Mouse (Mus musculus) embryonic facial prominence, embryonic 10.5 days (tissue): Measurements from ENCODE around the gene Rgs7. TPM values are rescaled to one million over a fixed set of nuclear protein-coding genes. Genes with fewer than 3 reads are reported as not detected.
A peak's percentile ranks its signal among the peaks of the same experiment; 100 is the strongest.

Experiments
- DNase-seq: peaks from one replicate; pipeline ENCODE4 v3.0.0-alpha.2; 2017; ENCODE audit warnings: low spot score
- H3K27ac ChIP-seq: fragments of 300-500 bp; sonication (generic); replicated peaks from 2 replicates; pipeline ENCODE4 v1.5.1; 2016; ENCODE audit warnings: mild to moderate bottlenecking
- H3K27me3 ChIP-seq: fragments of 300-500 bp; sonication (generic); replicated peaks from 2 replicates; pipeline ENCODE4 v1.6.1; 2016; ENCODE audit warnings: low read depth, mild to moderate bottlenecking; ENCODE audit not compliant: poor library complexity, severe bottlenecking
- H3K36me3 ChIP-seq: fragments of 300-500 bp; sonication (generic); replicated peaks from 2 replicates; pipeline ENCODE4 v1.6.1; 2016; ENCODE audit warnings: mild to moderate bottlenecking, moderate library complexity
- H3K4me1 ChIP-seq: fragments of 300-500 bp; sonication (generic); 2 replicates; pipeline ENCODE4 v1.6.1; 2016
- H3K4me3 ChIP-seq: fragments of 300-500 bp; sonication (generic); 2 replicates; pipeline ENCODE4 v1.5.1; 2016; ENCODE audit warnings: mild to moderate bottlenecking, moderate library complexity
- H3K9me3 ChIP-seq: fragments of 300-500 bp; sonication (generic); 2 replicates; pipeline ENCODE4 v1.6.1; 2016; ENCODE audit warnings: mild to moderate bottlenecking
- WGBS: fragments of 180-500 bp; shearing (Covaris S2); methylation state at CpG from one replicate; pipeline ENCODE4 v1.1.7; 2016; 5-methylcytosine and 5-hydroxymethylcytosine counted together
- polyA plus RNA-seq: library from polyadenylated mRNA; unstranded; fragments of >200 nt; fragmentation: Nextera tagmentation; extraction: Ambion mirVana; gene quantifications from 2 replicates; pipeline ENCODE4 v1.2.1, GENCODE M21; 2016

The Rgs7 gene
- polyA plus RNA-seq, 1 experiment from 2014 or later = 0.96 TPM

DNA sequence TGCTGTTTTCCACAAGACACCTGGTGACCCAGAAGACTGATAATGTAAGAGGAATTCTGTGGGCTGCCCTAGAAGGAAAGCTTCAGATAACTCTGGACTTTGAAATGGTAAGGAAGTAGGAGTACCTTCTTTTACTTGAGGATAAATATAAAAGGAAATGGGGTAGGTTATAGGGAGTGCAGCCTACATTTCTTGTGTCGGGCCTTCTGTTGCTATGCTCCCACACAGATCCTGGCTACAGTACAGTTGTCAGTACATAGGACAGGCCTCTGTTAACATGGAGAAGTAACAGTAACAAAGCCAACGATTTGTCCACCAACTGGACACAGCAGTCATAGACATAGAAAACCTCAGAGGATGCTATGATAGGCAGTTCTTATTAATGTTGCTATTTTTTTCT is 307.1 kb downstream of the Rgs7 start:
- H3K4me3 ChIP-seq = no peak overlapping the region
- H3K9me3 ChIP-seq = no peaks in the 10 kb centered on the region
- WGBS = 86% methylated on average over 2 of the region's 2 CpGs
- no peaks in the 10 kb centered on the region for H3K27me3 ChIP-seq
- no peaks in the 10 kb centered on the region for H3K4me1 ChIP-seq
- DNase-seq = no peak
- no peaks in the 10 kb centered on the region for H3K36me3 ChIP-seq
- no peak overlapping the region for H3K27ac ChIP-seq

DNA sequence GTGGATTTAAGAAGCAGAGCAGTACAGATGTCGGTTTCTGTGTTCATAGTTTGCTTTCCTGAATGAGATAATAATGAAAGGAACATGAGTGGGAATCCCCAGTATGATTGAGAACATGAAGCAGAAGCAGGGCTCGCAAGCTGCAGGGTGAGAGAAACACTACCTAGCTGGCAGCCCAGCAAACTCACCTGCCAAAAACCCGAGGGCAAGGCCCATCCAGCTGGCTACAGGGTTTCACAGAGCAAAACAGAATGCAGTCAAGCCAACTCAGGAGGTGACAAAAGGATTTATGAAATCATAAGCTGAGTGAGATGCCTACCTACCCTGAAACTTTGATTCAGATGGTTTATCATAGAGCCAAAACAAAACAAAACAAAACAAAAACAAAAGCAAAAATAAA is 307.6 kb downstream of the Rgs7 start:
- no peak for DNase-seq
- H3K27me3 ChIP-seq = no peaks in the 10 kb centered on the region
- no peak overlapping the region for H3K4me3 ChIP-seq
- no peak overlapping the region for H3K27ac ChIP-seq
- no peaks in the 10 kb centered on the region for H3K36me3 ChIP-seq
- no peaks in the 10 kb centered on the region for H3K9me3 ChIP-seq
- H3K4me1 ChIP-seq = no peaks in the 10 kb centered on the region
- WGBS = 80% methylated on average over 3 of the region's 3 CpGs

DNA sequence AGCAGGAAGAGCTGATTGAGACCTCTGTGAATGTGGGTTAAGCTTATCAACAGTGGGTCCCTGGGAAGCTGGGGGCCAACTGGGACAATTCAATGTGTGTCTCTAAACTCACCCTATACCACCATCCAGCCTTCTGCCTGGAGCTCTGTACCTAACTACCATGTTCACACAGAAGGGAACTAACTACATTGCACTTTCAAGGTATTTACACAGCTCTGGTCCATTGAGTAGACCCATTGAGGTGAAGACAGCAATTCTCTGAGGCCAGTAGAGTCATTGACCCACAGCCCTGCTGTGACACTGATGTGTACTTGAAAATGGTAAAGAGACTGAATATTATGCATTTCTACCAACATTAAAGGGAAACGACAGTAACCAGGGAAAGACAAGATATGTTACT is 313.6 kb downstream of the Rgs7 start:
- Histone ChIP-seq H3K27me3 (no peaks in the 10 kb centered on the region), H3K4me1 (no peaks in the 10 kb centered on the region), H3K36me3 (no peaks in the 10 kb centered on the region), H3K27ac (no peak overlapping the region), H3K9me3 (no peaks in the 10 kb centered on the region), H3K4me3 (no peak overlapping the region)
- 93% methylated on average over 1 of the region's 1 CpGs for WGBS
- DNase-seq = no peak

DNA sequence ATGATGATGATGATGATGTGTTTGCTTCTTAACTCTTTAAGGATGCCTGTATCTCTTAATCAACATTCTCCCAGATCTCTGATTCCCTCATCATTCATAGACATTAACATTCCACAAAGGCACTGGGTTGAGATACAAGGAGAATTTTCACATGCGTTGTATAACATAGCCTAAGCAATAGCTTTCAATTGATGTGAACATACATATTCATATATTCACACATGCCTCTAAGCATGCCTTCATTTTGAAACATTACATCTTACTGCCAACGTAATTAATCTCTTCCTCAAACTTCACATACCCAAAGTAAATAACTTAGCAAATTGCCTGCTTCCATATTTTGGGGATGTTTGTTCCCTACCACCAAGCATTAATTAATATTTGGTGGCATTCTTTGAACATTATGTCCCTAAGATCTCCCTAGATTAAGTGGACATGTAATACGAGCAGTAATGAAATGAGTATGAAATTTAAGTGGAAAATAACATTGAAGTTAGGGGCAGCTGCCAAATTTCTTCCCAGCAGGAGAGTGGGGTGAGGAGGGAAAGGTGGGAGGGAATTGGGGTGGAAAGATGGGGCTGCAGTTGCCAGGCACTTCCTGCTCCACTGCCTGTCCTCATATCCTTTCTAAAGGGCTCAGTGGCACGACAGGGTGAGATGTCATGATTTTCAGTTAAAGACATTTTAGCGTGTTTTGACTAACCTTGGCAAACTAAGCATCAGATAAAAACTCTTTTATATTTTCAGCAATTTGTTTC is 317.2 kb downstream of the Rgs7 start:
- Histone ChIP-seq H3K27ac (no peak overlapping the region), H3K4me3 (no peak overlapping the region), H3K9me3 (no peaks in the 10 kb centered on the region), H3K36me3 (no peaks in the 10 kb centered on the region), H3K27me3 (no peaks in the 10 kb centered on the region), H3K4me1 (no peaks in the 10 kb centered on the region)
- DNase-seq = no peak
- 79% methylated on average over 5 of the region's 5 CpGs for WGBS

DNA sequence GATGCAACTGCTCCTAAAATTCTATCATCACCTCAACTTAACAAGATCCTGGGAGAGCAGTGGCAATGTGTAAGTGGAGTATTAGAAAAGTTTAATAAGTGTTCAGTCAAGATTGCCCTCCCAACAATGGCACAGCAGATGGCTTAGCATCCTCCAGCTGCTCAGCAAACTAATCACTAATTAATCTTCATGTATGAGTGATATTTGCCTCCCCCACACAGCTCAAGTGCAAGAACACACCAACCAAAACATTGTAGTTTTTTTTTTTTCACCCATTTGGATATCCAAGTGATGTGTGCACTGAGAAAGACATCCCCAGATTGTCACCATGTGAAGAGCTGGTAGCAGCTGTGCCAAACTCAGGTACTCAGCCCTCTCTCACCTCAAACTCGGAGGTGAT is 336.8 kb downstream of the Rgs7 start:
- H3K36me3 ChIP-seq = no peaks in the 10 kb centered on the region
- no peak overlapping the region for H3K4me3 ChIP-seq
- H3K27me3 ChIP-seq = no peaks in the 10 kb centered on the region
- H3K4me1 ChIP-seq = no peaks in the 10 kb centered on the region
- 88% methylated on average over 1 of the region's 1 CpGs for WGBS
- no peak for DNase-seq
- no peak overlapping the region for H3K27ac ChIP-seq
- H3K9me3 ChIP-seq = no peaks in the 10 kb centered on the region

DNA sequence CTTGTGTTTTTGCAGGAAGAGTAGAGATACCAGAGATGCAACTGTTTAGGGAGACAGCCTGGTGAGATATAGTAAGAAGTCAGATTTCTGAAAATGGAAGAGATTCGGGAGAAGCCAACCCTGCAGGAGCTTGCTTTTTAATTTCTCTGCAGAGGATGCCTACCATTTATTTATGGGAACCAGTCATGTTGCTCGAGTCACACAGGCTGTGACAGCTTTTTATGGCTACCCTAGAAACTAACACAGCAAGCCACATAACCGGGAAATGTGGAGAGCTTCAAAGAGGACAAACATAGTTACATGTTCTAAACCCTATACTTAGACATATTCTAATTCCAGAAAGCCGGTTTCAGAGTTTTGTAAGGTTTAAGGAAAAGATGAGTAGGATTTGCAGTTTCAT is 349.2 kb downstream of the Rgs7 start:
- Histone ChIP-seq H3K27ac (no peak overlapping the region), H3K4me3 (no peak overlapping the region), H3K4me1 (no peaks in the 10 kb centered on the region), H3K9me3 (no peaks in the 10 kb centered on the region), H3K36me3 (no peaks in the 10 kb centered on the region), H3K27me3 (no peaks in the 10 kb centered on the region)
- DNase-seq = no peak
- WGBS = 88% methylated on average over 4 of the region's 4 CpGs

DNA sequence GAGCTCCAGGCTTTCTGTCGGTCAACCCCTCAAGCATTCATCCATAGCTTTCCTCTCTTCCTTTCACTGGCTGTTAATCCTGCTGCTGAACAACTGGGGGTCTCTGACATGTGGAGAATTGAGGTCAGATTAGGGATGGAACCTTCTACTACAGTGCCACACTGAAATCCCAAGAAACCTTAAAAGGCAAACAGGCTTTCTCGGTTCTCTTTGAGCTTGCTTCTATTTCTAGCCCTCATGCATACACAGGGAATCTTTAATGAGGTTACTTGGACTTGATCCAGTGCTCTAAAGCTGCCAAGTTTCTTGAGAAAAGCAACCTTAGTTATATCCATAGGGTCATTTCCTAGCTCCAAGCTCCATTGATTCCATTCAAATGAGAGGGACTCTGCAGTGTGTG is 363.8 kb downstream of the Rgs7 start:
- no peak for DNase-seq
- H3K9me3 ChIP-seq = no peaks in the 10 kb centered on the region
- H3K27ac ChIP-seq = no peak overlapping the region
- 62% methylated on average over 2 of the region's 2 CpGs for WGBS
- no peaks in the 10 kb centered on the region for H3K4me1 ChIP-seq
- no peaks in the 10 kb centered on the region for H3K36me3 ChIP-seq
- H3K4me3 ChIP-seq = no peak overlapping the region
- H3K27me3 ChIP-seq = no peaks in the 10 kb centered on the region

DNA sequence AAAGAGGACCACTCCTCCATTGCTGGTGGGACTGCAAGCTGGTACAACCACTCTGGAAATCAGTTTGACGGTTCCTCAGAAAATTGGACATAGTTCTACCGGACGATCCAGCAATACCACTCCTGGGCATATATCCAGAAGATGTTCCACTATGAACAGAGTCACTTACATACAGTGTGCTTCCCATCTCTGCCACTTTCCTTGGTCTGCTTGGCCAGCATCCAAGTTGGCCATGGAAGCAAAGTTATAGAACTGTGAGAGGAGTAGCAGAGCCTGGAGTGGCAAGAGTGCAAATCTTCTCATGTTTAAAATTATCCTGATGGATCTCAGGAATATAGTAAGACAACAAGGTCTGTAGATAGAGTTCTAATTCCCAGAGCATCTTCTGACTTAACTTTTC is 367.9 kb downstream of the Rgs7 start:
- Histone ChIP-seq H3K9me3 (no peaks in the 10 kb centered on the region), H3K4me1 (no peaks in the 10 kb centered on the region), H3K4me3 (no peak overlapping the region), H3K27ac (no peak overlapping the region), H3K36me3 (no peaks in the 10 kb centered on the region), H3K27me3 (no peaks in the 10 kb centered on the region)
- no peak for DNase-seq
- 94% methylated on average over 3 of the region's 3 CpGs for WGBS

DNA sequence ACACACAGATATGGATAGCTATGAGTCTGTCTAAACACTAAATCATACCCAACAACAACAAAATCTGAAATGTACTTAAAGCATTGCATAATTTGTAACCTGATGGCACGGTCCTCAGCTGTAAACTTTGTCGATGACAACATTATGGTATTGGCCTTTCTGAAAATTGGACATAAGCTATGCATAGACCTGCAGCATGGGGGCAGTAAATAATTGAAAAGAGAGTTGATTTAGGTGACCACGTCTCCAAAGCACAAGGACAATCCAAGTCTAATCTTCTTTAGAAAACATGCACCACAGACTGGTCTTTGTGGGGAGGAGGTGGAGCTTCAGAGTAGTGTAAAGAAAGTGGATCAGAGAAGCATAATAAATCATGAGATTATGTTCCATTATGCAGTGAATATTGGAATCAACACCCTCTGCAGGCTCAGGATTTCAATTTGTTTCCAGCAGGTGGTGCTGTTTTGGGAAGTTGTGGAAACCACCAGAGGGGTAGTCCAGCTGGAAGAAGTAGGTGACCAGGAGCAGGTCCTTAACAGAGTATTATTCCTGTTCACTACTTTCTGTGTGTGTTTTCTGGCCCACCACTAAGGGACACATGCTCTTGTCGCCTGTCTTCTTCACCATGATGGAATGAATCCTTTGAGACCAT is 373.3 kb downstream of the Rgs7 start:
- 75% methylated on average over 4 of the region's 4 CpGs for WGBS
- Histone ChIP-seq H3K27ac (no peak overlapping the region), H3K4me1 (no peaks in the 10 kb centered on the region), H3K9me3 (no peaks in the 10 kb centered on the region), H3K36me3 (no peaks in the 10 kb centered on the region), H3K27me3 (no peaks in the 10 kb centered on the region), H3K4me3 (no peak overlapping the region)
- peak; percentile 11 for DNase-seq

DNA sequence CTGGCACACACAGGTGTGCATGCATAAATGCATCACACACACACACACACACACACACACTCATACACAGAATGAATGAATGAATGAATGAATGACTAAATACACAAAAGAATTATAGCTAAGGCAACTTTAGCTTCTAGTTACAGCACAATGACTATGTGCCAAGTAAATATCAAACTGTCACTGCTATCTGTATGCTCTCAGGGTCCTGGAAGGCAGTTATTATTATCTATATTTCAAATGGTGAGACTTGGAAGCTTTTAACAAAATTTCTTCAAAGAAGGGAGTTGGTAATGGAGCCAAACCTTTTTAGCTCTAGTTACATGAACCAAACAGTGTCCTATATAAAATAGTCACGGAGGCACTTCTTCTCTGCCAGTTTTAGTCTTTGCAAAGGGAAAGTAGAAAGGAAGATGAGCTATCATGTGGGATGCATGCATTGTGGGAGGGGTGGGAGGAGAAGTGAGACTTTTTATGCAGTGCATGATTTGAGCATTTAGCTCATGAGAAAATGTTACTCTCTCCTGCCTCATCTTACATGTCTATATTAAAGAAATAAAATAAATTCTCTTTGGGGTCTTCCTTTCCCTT is 383.9 kb downstream of the Rgs7 start:
- no peaks in the 10 kb centered on the region for H3K36me3 ChIP-seq
- WGBS = 95% methylated on average over 1 of the region's 1 CpGs
- no peak overlapping the region for H3K4me3 ChIP-seq
- no peaks in the 10 kb centered on the region for H3K4me1 ChIP-seq
- no peak for DNase-seq
- no peak overlapping the region for H3K27ac ChIP-seq
- H3K9me3 ChIP-seq = no peaks in the 10 kb centered on the region
- no peaks in the 10 kb centered on the region for H3K27me3 ChIP-seq

DNA sequence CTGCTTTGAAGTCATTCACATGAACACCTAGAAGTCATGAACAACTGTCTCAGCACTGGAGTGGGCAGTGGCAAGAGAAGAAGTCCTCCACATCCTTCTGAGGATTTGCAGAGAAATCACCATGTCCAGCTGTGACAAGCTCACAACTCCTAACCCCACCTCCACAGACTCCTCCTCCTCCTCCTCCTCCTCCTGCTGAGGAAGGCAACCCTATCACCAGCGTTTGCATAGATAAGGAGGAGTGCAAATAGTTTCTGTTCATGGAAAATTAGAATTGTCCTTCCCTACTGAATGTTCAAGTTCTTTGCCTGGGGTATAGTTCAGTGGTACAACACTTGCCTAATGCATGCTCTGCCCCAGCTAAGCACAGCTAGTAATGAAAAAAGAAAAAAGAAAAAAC is 386.0 kb downstream of the Rgs7 start:
- Histone ChIP-seq H3K4me3 (no peak overlapping the region), H3K9me3 (no peaks in the 10 kb centered on the region), H3K4me1 (no peaks in the 10 kb centered on the region), H3K27ac (no peak overlapping the region), H3K36me3 (no peaks in the 10 kb centered on the region), H3K27me3 (no peaks in the 10 kb centered on the region)
- DNase-seq = no peak
- 48% methylated on average over 1 of the region's 1 CpGs for WGBS

DNA sequence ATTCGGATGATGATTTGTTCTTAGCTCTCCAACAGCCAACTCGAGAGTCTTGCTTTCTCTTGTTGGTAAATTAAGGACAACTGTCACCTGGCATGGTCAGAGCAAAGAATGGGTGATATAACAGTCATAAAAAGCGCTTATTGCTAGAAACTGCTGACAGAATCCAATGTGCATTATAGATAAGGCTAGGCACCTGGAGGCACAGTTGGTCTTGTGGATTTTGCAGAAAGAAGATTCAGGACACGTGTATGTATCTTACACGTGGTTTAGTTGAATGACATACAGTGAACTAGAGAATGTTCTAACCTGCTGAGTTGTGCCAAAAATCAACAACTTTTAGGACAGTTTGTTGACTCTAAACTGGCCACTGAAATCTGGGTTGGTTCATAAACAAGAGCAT is 386.9 kb downstream of the Rgs7 start:
- H3K27ac ChIP-seq = no peak overlapping the region
- 86% methylated on average over 5 of the region's 5 CpGs for WGBS
- DNase-seq = no peak
- H3K27me3 ChIP-seq = no peaks in the 10 kb centered on the region
- no peaks in the 10 kb centered on the region for H3K4me1 ChIP-seq
- no peak overlapping the region for H3K4me3 ChIP-seq
- H3K36me3 ChIP-seq = no peaks in the 10 kb centered on the region
- no peaks in the 10 kb centered on the region for H3K9me3 ChIP-seq

DNA sequence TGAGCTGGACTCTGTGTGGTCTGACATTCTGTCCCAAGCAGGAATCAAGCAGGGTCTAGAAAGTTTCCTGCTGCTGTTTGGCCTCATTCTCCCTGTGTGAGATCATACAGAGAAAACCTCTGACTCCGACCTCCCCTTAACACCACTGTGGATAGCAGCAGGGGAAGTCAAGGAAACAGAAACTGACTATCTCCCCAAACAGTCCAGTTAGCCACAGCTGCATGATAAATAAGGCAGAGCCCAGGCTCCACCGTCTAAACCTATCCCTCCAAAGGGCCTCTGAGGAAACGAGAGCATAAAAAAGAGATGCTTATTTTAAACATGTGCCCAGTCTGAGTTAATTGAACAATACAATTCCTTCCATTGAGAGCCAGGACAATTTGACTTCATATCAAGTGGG is 395.3 kb downstream of the Rgs7 start:
- Histone ChIP-seq H3K9me3 (no peaks in the 10 kb centered on the region), H3K36me3 (no peaks in the 10 kb centered on the region), H3K27ac (no peak overlapping the region), H3K4me3 (no peak overlapping the region), H3K4me1 (no peaks in the 10 kb centered on the region), H3K27me3 (no peaks in the 10 kb centered on the region)
- WGBS = 62% methylated on average over 3 of the region's 3 CpGs
- no peak for DNase-seq
